Mouse (Mus musculus) lung, postnatal 0 days (tissue): ENCODE results near the gene Hexim1. TPM values are rescaled to one million over a fixed set of nuclear protein-coding genes. Genes with fewer than 3 reads are reported as not detected.

ENCODE experiments used
- ATAC-seq: fragments of 200-750 bp; cut with Nextera tagmentation; 2 replicates; pipeline ENCODE4 v1.8.0; 2017; ENCODE audit warnings: moderate library complexity
- DNase-seq: peaks from one replicate; pipeline ENCODE4 v3.0.0-alpha.2; 2016; ENCODE audit warnings: low spot score
- H3K27ac ChIP-seq: fragments of 300-500 bp; sonication (generic); 2 replicates; pipeline ENCODE4 v1.5.1; 2014; ENCODE audit warnings: antibody characterized with exemption, mild to moderate bottlenecking, low read length, mixed read lengths
- H3K27me3 ChIP-seq: fragments of 300-500 bp; sonication (generic); replicated peaks from 2 replicates; pipeline ENCODE4 v1.6.1; 2014; ENCODE audit warnings: low read length, mixed read lengths; ENCODE audit not compliant: insufficient read depth
- H3K36me3 ChIP-seq: fragments of 300-500 bp; sonication (generic); 2 replicates; pipeline ENCODE4 v1.6.1; 2014; ENCODE audit warnings: low read length, mixed read lengths; ENCODE audit not compliant: insufficient read depth
- H3K4me1 ChIP-seq: fragments of 300-500 bp; sonication (generic); 2 replicates; pipeline ENCODE4 v1.6.1; 2014; ENCODE audit warnings: antibody characterized with exemption, low read depth, low read length, mixed read lengths; ENCODE audit not compliant: insufficient read depth
- H3K4me2 ChIP-seq: fragments of 300-500 bp; sonication (generic); replicated peaks from 2 replicates; pipeline ENCODE4 v1.6.1; 2014; ENCODE audit warnings: low read depth, mild to moderate bottlenecking, low read length, moderate library complexity, mixed read lengths
- H3K4me3 ChIP-seq: fragments of 300-500 bp; sonication (generic); 2 replicates; pipeline ENCODE4 v1.5.1; 2014; ENCODE audit warnings: low read depth, low read length
- H3K9ac ChIP-seq: fragments of 300-500 bp; sonication (generic); replicated peaks from 2 replicates; pipeline ENCODE4 v1.6.1; 2014; ENCODE audit warnings: low read depth, mild to moderate bottlenecking
- H3K9me3 ChIP-seq: fragments of 300-500 bp; sonication (generic); 2 replicates; pipeline ENCODE4 v1.6.1; 2016; ENCODE audit warnings: low read length, mixed read lengths
- CTCF ChIP-seq: IDR thresholded peaks from 2 replicates; pipeline ENCODE4 v1.5.1; 2016; ENCODE audit warnings: antibody characterized with exemption, mild to moderate bottlenecking
- EP300 ChIP-seq: IDR thresholded peaks from 2 replicates; pipeline ENCODE4 v1.6.1; 2016; ENCODE audit warnings: antibody characterized with exemption, mild to moderate bottlenecking, control low read depth
- WGBS: fragments of 180-500 bp; shearing (Covaris S2); extraction: QIAGEN DNeasy Blood & Tissue Kit; methylation state at CpG from one replicate; pipeline ENCODE4 v1.1.7; 2014; 5-methylcytosine and 5-hydroxymethylcytosine counted together
- polyA plus RNA-seq: library from polyadenylated mRNA; unstranded; fragments of >200 nt; fragmentation: Nextera tagmentation; extraction: Ambion mirVana; gene quantifications from 2 replicates; pipeline ENCODE4 v1.2.1, GENCODE M21; 2015

Gene Hexim1
- 6.5 TPM in 2 replicates for polyA plus RNA-seq

DNA sequence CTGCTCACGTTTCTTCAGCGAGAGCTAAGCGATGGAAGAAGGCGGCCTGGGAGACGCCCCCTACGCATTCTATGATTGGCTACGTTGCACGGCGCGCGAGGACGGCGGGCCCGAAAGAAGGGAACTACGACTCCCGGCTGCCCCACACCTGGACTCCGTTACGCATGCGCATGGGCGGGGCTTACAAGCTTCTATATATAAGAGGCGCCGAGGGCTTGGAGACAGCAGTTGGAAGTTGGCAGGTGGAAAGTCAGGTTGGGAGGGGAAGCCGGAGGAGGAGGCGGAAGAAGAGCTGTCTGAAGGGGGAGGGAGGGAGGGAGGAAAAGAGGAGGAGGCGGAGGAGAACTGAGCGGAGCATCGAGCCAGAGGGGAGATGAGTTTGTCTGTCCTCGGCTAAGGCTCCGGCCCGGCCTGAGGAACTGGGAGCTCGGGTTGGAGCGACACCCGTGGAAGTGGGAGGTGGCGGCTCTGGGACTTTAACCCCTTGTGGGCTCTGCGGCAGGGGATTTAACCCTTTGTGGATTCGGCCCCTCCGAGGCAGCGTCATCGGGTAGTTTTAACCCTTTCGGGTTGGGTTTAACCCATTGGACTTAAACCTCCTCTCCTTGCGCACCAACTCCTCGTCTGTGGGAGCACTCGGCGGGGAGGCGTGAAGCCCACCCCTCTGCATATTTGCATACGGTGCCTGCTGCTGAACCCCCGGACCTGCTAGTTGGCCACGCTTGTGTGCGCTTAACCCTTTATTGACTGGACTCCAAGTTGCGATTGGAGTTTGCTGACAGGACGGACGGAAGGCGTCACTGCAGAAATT lies at the start of gene Hexim1:
Hexim1 (plus strand) TSS at position 224 of the 811 bp plus-strand sequence.
- no peaks in the 10 kb centered on the region for H3K9me3 ChIP-seq
- H3K27ac ChIP-seq: peak within 1 kb of the TSS; percentile 91
- no peaks in the 10 kb centered on the region for H3K36me3 ChIP-seq
- no peak for TF ChIP-seq CTCF
- no peak for TF ChIP-seq EP300
- DNase-seq: peak; percentile 100
- H3K4me1 ChIP-seq: peaks cover 21% of the 10 kb centered on the region; the same call in 1 of the 2 replicates
- peak; percentile 93 for ATAC-seq
- H3K4me2 ChIP-seq: peak within 1 kb of the TSS; percentile 92
- peak within 1 kb of the TSS; percentile 69 for H3K4me3 ChIP-seq
- peak within 1 kb of the TSS; percentile 80 for H3K9ac ChIP-seq
- WGBS: under 1% methylated on average over 53 of the region's 53 CpGs
- no peaks in the 10 kb centered on the region for H3K27me3 ChIP-seq

DNA sequence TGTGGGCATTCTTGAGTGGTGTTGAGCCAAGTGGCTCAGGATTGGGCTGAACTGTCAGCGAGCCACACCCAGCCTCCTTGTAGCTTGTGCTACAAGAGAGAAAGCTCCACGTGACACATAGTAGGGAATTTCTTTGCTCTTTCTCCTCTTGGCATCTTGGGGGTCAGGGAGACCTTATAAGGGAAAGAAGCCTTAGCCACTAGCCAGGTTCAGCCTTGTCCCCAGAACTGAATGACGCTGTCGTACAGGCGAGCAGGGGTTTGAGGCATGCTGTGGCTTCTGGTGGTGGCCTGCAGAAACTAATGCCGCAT lies 49.0 kb upstream of the Hexim1 start:
- Histone ChIP-seq H3K27me3 (no peaks in the 10 kb centered on the region), H3K9me3 (no peaks in the 10 kb centered on the region), H3K27ac (peak overlapping the region; percentile 11; the same call in 1 of the 2 replicates), H3K4me2 (no peak overlapping the region), H3K36me3 (peaks cover 18% of the 10 kb centered on the region), H3K4me3 (no peak overlapping the region), H3K4me1 (no peaks in the 10 kb centered on the region), H3K9ac (no peak overlapping the region)
- ATAC-seq: no peak
- 69% methylated on average over 6 of the region's 6 CpGs for WGBS
- no peak for TF ChIP-seq CTCF
- no peak for TF ChIP-seq EP300
- DNase-seq: no peak

DNA sequence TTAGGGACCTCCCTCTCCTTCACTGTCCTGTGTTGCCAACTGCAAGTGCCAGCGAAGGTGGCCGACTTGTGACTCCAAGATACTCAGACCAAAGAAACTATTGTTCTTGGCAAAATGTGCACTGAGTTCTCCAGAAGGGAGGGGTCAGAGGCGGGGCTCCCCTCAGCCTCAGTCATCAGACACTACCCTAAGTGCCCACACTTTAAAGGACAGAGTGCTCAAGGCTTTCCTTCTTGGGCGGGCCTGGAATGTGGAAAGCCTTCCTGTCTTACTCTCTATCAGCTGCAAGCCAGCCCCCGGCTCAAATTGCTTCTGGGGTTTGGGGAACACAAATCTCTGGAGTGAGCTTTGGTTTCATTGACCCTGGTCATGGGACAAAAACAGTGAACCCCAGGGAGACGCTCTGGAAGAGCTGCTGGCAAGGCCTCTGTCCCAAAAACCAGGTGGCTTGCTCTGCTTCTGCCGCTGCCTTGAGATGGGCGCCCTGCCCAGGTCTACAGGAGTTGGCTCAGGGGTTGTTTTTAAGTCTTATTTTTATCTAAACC lies 48.5 kb upstream of the Hexim1 start:
- Histone ChIP-seq H3K4me2 (no peak overlapping the region), H3K4me1 (no peaks in the 10 kb centered on the region), H3K9ac (no peak overlapping the region), H3K27me3 (no peaks in the 10 kb centered on the region), H3K27ac (peak overlapping the region; percentile 33), H3K36me3 (peaks cover 15% of the 10 kb centered on the region), H3K9me3 (no peaks in the 10 kb centered on the region), H3K4me3 (no peak overlapping the region)
- TF ChIP-seq CTCF (no peak), EP300 (peak; percentile 53; the same call in 1 of the 2 replicates)
- DNase-seq: peak; percentile 86
- WGBS: 43% methylated on average over 8 of the region's 8 CpGs
- peak; percentile 91 for ATAC-seq

DNA sequence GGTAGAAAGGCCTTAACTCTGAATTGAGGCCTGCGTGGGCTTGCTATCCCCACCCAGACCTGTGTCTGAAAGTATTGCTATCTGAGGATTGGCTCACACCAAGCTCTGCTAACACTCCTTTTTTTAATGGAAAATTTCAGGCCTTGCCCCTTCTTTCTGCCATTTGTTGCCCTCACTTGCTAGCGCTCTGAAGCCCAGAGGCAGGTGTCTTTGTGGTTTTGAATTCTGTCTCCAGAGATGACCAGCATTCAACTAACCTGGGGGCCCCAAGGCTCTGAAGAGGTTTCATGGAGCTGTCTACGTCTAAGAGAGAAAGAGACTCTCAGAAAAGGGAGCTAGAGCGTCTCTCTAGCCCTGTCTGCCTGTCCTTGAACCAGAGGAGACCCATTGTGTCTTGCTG lies 47.8 kb upstream of the Hexim1 start:
- Histone ChIP-seq H3K4me2 (no peak overlapping the region), H3K4me1 (no peaks in the 10 kb centered on the region), H3K9ac (no peak overlapping the region), H3K27me3 (no peaks in the 10 kb centered on the region), H3K4me3 (no peak overlapping the region), H3K36me3 (peaks cover 15% of the 10 kb centered on the region), H3K27ac (peak overlapping the region; percentile 33), H3K9me3 (no peaks in the 10 kb centered on the region)
- 91% methylated on average over 4 of the region's 4 CpGs for WGBS
- ATAC-seq (no peak), DNase-seq (no peak)
- TF ChIP-seq CTCF (no peak), EP300 (no peak)

DNA sequence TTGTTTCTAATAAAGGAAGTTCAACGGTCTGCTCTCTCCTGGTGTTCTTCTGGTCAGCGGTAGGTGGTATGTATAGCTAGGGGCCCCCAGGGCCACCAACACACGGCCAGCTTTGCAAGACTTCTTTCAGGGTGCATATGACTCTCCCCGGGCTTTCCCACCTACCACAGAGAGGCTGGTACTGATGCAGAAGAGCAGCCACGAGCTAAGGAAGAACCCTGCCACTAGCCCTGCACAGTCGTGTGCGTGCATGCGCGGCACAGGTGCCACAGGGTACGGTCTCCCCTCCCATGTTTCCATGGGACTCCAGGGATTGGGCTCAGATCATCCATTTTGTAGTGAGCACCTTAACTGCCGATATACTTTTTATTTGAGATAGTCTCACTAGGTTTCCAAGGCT lies 47.1 kb upstream of the Hexim1 start:
- DNase-seq (no peak), ATAC-seq (no peak)
- Histone ChIP-seq H3K9me3 (no peaks in the 10 kb centered on the region), H3K4me2 (no peak overlapping the region), H3K4me3 (no peak overlapping the region), H3K36me3 (peaks cover 15% of the 10 kb centered on the region), H3K4me1 (no peaks in the 10 kb centered on the region), H3K9ac (no peak overlapping the region), H3K27ac (no peak overlapping the region), H3K27me3 (no peaks in the 10 kb centered on the region)
- TF ChIP-seq EP300: no peak
- TF ChIP-seq CTCF: no peak
- 95% methylated on average over 11 of the region's 11 CpGs for WGBS

DNA sequence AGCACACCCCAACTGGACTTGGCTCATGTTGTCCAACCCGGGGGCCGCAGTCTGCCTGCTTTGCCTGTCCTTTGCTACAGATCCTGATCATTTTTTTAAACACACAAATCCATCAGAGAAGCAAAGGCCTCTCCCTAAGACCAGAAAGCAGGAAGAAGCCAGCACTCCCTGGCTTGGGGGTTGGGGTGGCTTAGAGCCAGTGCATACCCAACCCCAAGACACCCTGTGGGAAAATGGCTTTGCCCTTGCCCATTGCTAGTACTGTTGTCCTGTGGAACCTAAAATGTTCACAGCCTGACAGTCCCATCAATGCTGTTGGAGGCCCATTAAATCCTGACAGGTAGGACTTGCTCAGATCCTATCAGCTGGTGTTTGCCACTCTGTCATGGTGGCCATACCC lies 46.3 kb upstream of the Hexim1 start:
- ATAC-seq (no peak), DNase-seq (no peak)
- TF ChIP-seq CTCF: no peak
- no peak for TF ChIP-seq EP300
- H3K4me2 ChIP-seq: no peak overlapping the region
- H3K27me3 ChIP-seq: no peaks in the 10 kb centered on the region
- peaks cover 15% of the 10 kb centered on the region for H3K36me3 ChIP-seq
- H3K27ac ChIP-seq: no peak overlapping the region
- H3K4me3 ChIP-seq: no peak overlapping the region
- H3K4me1 ChIP-seq: no peaks in the 10 kb centered on the region
- H3K9me3 ChIP-seq: no peaks in the 10 kb centered on the region
- no peak overlapping the region for H3K9ac ChIP-seq
- WGBS: 98% methylated on average over 2 of the region's 2 CpGs
